Mouse (Mus musculus) retina, adult 2 months (tissue): Measurements from ENCODE around the gene Clptm1l.

ENCODE experiments used
- DNase-seq: peaks from one replicate; pipeline ENCODE4 v3.0.0-alpha.2; 2012; ENCODE audit warnings: low read depth, low spot score

Gene Clptm1l

GRCm38 (mm10) chr13:73603522-73604155 is at the start of gene Clptm1l:
Gene Clptm1l (plus strand): TSS chr13:73604006.
- DNase-seq = peak; percentile 88

GRCm38 (mm10) chr13:73564201-73564600 is 39.6 kb upstream of the Clptm1l start:
- DNase-seq = no peak

GRCm38 (mm10) chr13:73575051-73575450 is 28.8 kb upstream of the Clptm1l start:
- DNase-seq = no peak

GRCm38 (mm10) chr13:73577277-73577676 is 26.5 kb upstream of the Clptm1l start:
- DNase-seq = no peak

- DNase-seq = no peak
Measured at GRCm38 (mm10) chr13:73591488-73591887, 12.3 kb upstream of the Clptm1l start.

- no peak for DNase-seq
Measured at GRCm38 (mm10) chr13:73592546-73592945, 11.3 kb upstream of the Clptm1l start.

GRCm38 (mm10) chr13:73596276-73596675 is 7.5 kb upstream of the Clptm1l start:
- no peak for DNase-seq

GRCm38 (mm10) chr13:73600217-73600616 is 3.6 kb upstream of the Clptm1l start:
- DNase-seq = no peak

GRCm38 (mm10) chr13:73603046-73603445 is 760 bp upstream of the Clptm1l start:
- no peak for DNase-seq

GRCm38 (mm10) chr13:73604156-73604957 is 551 bp downstream of the Clptm1l start:
- no peak for DNase-seq

GRCm38 (mm10) chr13:73618406-73618805 is 14.6 kb downstream of the Clptm1l start:
- no peak for DNase-seq

GRCm38 (mm10) chr13:73620637-73621036 is 16.8 kb downstream of the Clptm1l start:
- DNase-seq = no peak

GRCm38 (mm10) chr13:73626410-73626744 is 22.6 kb downstream of the Clptm1l start:
- DNase-seq = no peak

GRCm38 (mm10) chr13:73626745-73627549 is 23.1 kb downstream of the Clptm1l start, which contains the start of gene Tert:
Gene Tert (plus strand): TSS chr13:73626911.
- no peak for DNase-seq

GRCm38 (mm10) chr13:73628586-73629113 is 24.8 kb downstream of the Clptm1l start:
- no peak for DNase-seq

- DNase-seq = no peak
Measured at GRCm38 (mm10) chr13:73631837-73632236, 28.0 kb downstream of the Clptm1l start.

- DNase-seq = no peak
Measured at GRCm38 (mm10) chr13:73637826-73638225, 34.0 kb downstream of the Clptm1l start.

GRCm38 (mm10) chr13:73641296-73641695 is 37.5 kb downstream of the Clptm1l start:
- DNase-seq = no peak

- DNase-seq = peak; percentile 18
Measured at GRCm38 (mm10) chr13:73646397-73647087, 42.7 kb downstream of the Clptm1l start.

- no peak for DNase-seq
Measured at GRCm38 (mm10) chr13:73653266-73653665, 49.5 kb downstream of the Clptm1l start.

- DNase-seq = no peak
Measured at GRCm38 (mm10) chr13:73654976-73655375, 51.2 kb downstream of the Clptm1l start.
